ENCODE assay signal across 8 mouse cellular contexts in genomic region chr7:19077761-19078160, GRCm38 (mm10). TPM values are rescaled to one million over a fixed set of nuclear protein-coding genes. Genes with fewer than 3 reads are reported as not detected.
DNase-seq lines count a peak whose midpoint lies in the region; ATAC-seq lines count a peak whose summit lies in the region.

No protein-coding gene starts in this region.

- peak overlapping the region; percentile 87 for H3K4me2 ChIP-seq in kidney, embryonic 14.5 days (replicated peaks; ENCODE audit: low read depth, low read length)
- peak overlapping the region; percentile 97; the same call in 1 of the 2 replicates for H3K4me2 ChIP-seq in forebrain, embryonic 11.5 days (ENCODE audit: low read depth, low read length, severe bottlenecking)

- peak overlapping the region; percentile 98; the same call in 1 of the 2 replicates for H3K9ac ChIP-seq in kidney, embryonic 14.5 days (ENCODE audit: low read depth, low read length)
- peak overlapping the region; percentile 99 for H3K9ac ChIP-seq in forebrain, embryonic 11.5 days (ENCODE audit: low read length)

- no peak for ATAC-seq in kidney, embryonic 14.5 days (ENCODE audit: low FRiP score, low TSS enrichment)
- no peak for ATAC-seq in forebrain, embryonic 11.5 days (replicated peaks; ENCODE audit: low FRiP score)
- ATAC-seq in inflammation-experienced regulatory T-cells, adult 6 months, result peak; percentile 76

- peaks cover 46% of the 10 kb centered on the region for H3K36me3 ChIP-seq in kidney, embryonic 14.5 days (ENCODE audit: control insufficient read depth, insufficient read depth, low read length)
- H3K36me3 ChIP-seq in forebrain, embryonic 11.5 days (ENCODE audit: control insufficient read depth, insufficient read depth, low read length), result peaks cover 19% of the 10 kb centered on the region
- H3K36me3 ChIP-seq in midbrain, embryonic 10.5 days, result peaks cover 53% of the 10 kb centered on the region

- 45% methylated on average over 14 of the region's 14 CpGs for WGBS in kidney, embryonic 14.5 days
- WGBS in forebrain, embryonic 11.5 days, result 83% methylated on average over 14 of the region's 14 CpGs
- 82% methylated on average over 14 of the region's 14 CpGs for WGBS in midbrain, embryonic 10.5 days

- no peaks in the 10 kb centered on the region for H3K27me3 ChIP-seq in kidney, embryonic 14.5 days (ENCODE audit: control insufficient read depth, insufficient read depth, low read length)
- H3K27me3 ChIP-seq in forebrain, embryonic 11.5 days (ENCODE audit: control insufficient read depth, insufficient read depth, low read length), result no peaks in the 10 kb centered on the region
- no peaks in the 10 kb centered on the region for H3K27me3 ChIP-seq in midbrain, embryonic 10.5 days (ENCODE audit: low read depth, poor library complexity, severe bottlenecking)

- no peak overlapping the region for H3K27ac ChIP-seq in kidney, embryonic 14.5 days (ENCODE audit: low read depth, low read length)
- H3K27ac ChIP-seq in forebrain, embryonic 11.5 days (ENCODE audit: low read depth, low read length), result no peak overlapping the region
- H3K27ac ChIP-seq in midbrain, embryonic 10.5 days (replicated peaks), result no peak overlapping the region

- H3K4me1 ChIP-seq in kidney, embryonic 14.5 days (ENCODE audit: control insufficient read depth, insufficient read depth, low read length), result peaks cover 27% of the 10 kb centered on the region
- H3K4me1 ChIP-seq in forebrain, embryonic 11.5 days (replicated peaks; ENCODE audit: control insufficient read depth, insufficient read depth, low read length), result peaks cover 10% of the 10 kb centered on the region; the same call in 1 of the 2 replicates
- peaks cover 36% of the 10 kb centered on the region for H3K4me1 ChIP-seq in midbrain, embryonic 10.5 days

- no peak for DNase-seq in kidney, adult 18-20 months
- DNase-seq in forebrain, embryonic 11.5 days (ENCODE audit: low spot score), result peak; percentile 49
- no peak for DNase-seq in midbrain, embryonic 10.5 days (ENCODE audit: low spot score)
- DNase-seq in thymus, postnatal 10 days (ENCODE audit: low spot score in 2 of 2), result peak; percentile 74 to 77
- DNase-seq in layer of hippocampus, adult 11-12 months (ENCODE audit: low spot score), result no peak
- DNase-seq in left cerebral cortex, postnatal 36 days (ENCODE audit: low spot score in 2 of 2), result no peak

- intact Hi-C loops in left cerebral cortex, postnatal 36 days (cut with DNase I), result no loop called here

- H3K4me3 ChIP-seq in kidney, embryonic 14.5 days (ENCODE audit: low read length), result peak overlapping the region; percentile 98
- peak overlapping the region; percentile 100 for H3K4me3 ChIP-seq in forebrain, embryonic 11.5 days (ENCODE audit: low read depth, low read length)
- H3K4me3 ChIP-seq in midbrain, embryonic 10.5 days, result peak overlapping the region; percentile 96

- no peaks in the 10 kb centered on the region for H3K9me3 ChIP-seq in kidney, embryonic 14.5 days (ENCODE audit: control insufficient read depth, low read length)
- H3K9me3 ChIP-seq in forebrain, embryonic 11.5 days (ENCODE audit: control insufficient read depth, low read length), result no peaks in the 10 kb centered on the region
- H3K9me3 ChIP-seq in midbrain, embryonic 10.5 days (replicated peaks), result no peaks in the 10 kb centered on the region

RNA-seq across cellular contexts. Expression of gene Dmwd, which starts 1.7 kb away (rescaled TPM):
- 20.5 and 23.2 TPM in 2 replicates for polyA plus RNA-seq in kidney, embryonic 14.5 days (2014; fragmentation: Nextera tagmentation; extraction: Ambion mirVana)
- 20.9 and 25.4 TPM in 2 replicates for polyA plus RNA-seq in forebrain, embryonic 11.5 days (2014; fragmentation: Nextera tagmentation; extraction: Ambion mirVana)
- polyA plus RNA-seq in inflammation-experienced regulatory T-cells, adult 6 months (2017; shearing (Covaris generic)), result under 1 TPM in 1 of 3 experiments, not detected in 2; 0.27 TPM
- polyA plus RNA-seq in midbrain, embryonic 10.5 days (2016; fragmentation: Nextera tagmentation; extraction: Ambion mirVana), result 17.3 and 18.0 TPM in 2 replicates
- total RNA-seq in left cerebral cortex, postnatal 36 days (2021), result 100 to 1,000 TPM; 146 to 148 TPM

RNA-seq across cellular contexts. Expression of gene Dmpk, which starts 5.9 kb away (rescaled TPM):
- 12.1 and 14.9 TPM in 2 replicates for polyA plus RNA-seq in kidney, embryonic 14.5 days (2014; fragmentation: Nextera tagmentation; extraction: Ambion mirVana)
- polyA plus RNA-seq in forebrain, embryonic 11.5 days (2014; fragmentation: Nextera tagmentation; extraction: Ambion mirVana), result 12.4 and 13.8 TPM in 2 replicates
- not detected for polyA plus RNA-seq in inflammation-experienced regulatory T-cells, adult 6 months (2017; shearing (Covaris generic))
- 8.2 and 8.8 TPM in 2 replicates for polyA plus RNA-seq in midbrain, embryonic 10.5 days (2016; fragmentation: Nextera tagmentation; extraction: Ambion mirVana)
- 10 to 100 TPM; 21.4 to 40.2 TPM for total RNA-seq in left cerebral cortex, postnatal 36 days (2021)

RNA-seq across cellular contexts. Expression of gene Six5, which starts 16.6 kb away (rescaled TPM):
- polyA plus RNA-seq in kidney, embryonic 14.5 days (2014; fragmentation: Nextera tagmentation; extraction: Ambion mirVana), result 13.3 and 13.6 TPM in 2 replicates
- polyA plus RNA-seq in forebrain, embryonic 11.5 days (2014; fragmentation: Nextera tagmentation; extraction: Ambion mirVana), result 9.9 and 10.8 TPM in 2 replicates
- polyA plus RNA-seq in inflammation-experienced regulatory T-cells, adult 6 months (2017; shearing (Covaris generic)), result 1 to 10 TPM in 2 of 3 experiments, under 1 TPM in 1; 0.15 to 1.2 (median 1.0) TPM
- polyA plus RNA-seq in midbrain, embryonic 10.5 days (2016; fragmentation: Nextera tagmentation; extraction: Ambion mirVana), result 7.2 and 8.0 TPM in 2 replicates
- 1 to 10 TPM; 1.6 to 2.6 TPM for total RNA-seq in left cerebral cortex, postnatal 36 days (2021)

RNA-seq across cellular contexts. Expression of gene Rsph6a, which starts 23.3 kb away (rescaled TPM):
- polyA plus RNA-seq in kidney, embryonic 14.5 days (2014; fragmentation: Nextera tagmentation; extraction: Ambion mirVana), result not detected in 2 replicates
- not detected in 2 replicates for polyA plus RNA-seq in forebrain, embryonic 11.5 days (2014; fragmentation: Nextera tagmentation; extraction: Ambion mirVana)
- not detected for polyA plus RNA-seq in inflammation-experienced regulatory T-cells, adult 6 months (2017; shearing (Covaris generic))
- polyA plus RNA-seq in midbrain, embryonic 10.5 days (2016; fragmentation: Nextera tagmentation; extraction: Ambion mirVana), result not detected in 2 replicates
- under 1 TPM in 1 of 2 experiments, not detected in 1; 0.25 TPM for total RNA-seq in left cerebral cortex, postnatal 36 days (2021)

RNA-seq across cellular contexts. Expression of gene Gm4969, which starts 40.4 kb away (rescaled TPM):
- 2.3 and 4.5 TPM in 2 replicates for polyA plus RNA-seq in kidney, embryonic 14.5 days (2014; fragmentation: Nextera tagmentation; extraction: Ambion mirVana)
- 1.2 and 1.4 TPM in 2 replicates for polyA plus RNA-seq in forebrain, embryonic 11.5 days (2014; fragmentation: Nextera tagmentation; extraction: Ambion mirVana)
- under 1 TPM in 1 of 3 experiments, not detected in 2; 0.11 TPM for polyA plus RNA-seq in inflammation-experienced regulatory T-cells, adult 6 months (2017; shearing (Covaris generic))
- polyA plus RNA-seq in midbrain, embryonic 10.5 days (2016; fragmentation: Nextera tagmentation; extraction: Ambion mirVana), result 1.1 TPM in 2 replicates
- under 1 TPM; 0.37 to 0.41 TPM for total RNA-seq in left cerebral cortex, postnatal 36 days (2021)

Comparison
In these comparisons a context has a peak if more than half of its experiments do, and no peak if none do; other contexts are left out.
1. DNase-seq: peak in forebrain, embryonic 11.5 days (single experiment) and thymus, postnatal 10 days (2 of 2); none in kidney, adult 18-20 months (single experiment), midbrain, embryonic 10.5 days (single experiment), layer of hippocampus, adult 11-12 months (single experiment) and left cerebral cortex, postnatal 36 days (0 of 2).
2. RNA of gene Dmwd, which starts 1.7 kb away (polyA plus RNA-seq): 20.9 to 25.4 TPM in forebrain, embryonic 11.5 days, 20.5 to 23.2 TPM in kidney, embryonic 14.5 days and 17.3 to 18.0 TPM in midbrain, embryonic 10.5 days; 0.27 TPM in inflammation-experienced regulatory T-cells, adult 6 months; every median in the first group is over 10 times any median in the second.
3. Peak in every context shown above with its lines, with median percentiles within 50 percentile points of each other: H3K4me3 ChIP-seq.